Mouse (Mus musculus): ENCODE measurements around the gene Muc5ac. TPM values are rescaled to one million over a fixed set of nuclear protein-coding genes. Genes with fewer than 3 reads are reported as not detected.

Muc5ac gene
- not detected for total RNA-seq (2021)
- long read RNA-seq, experiment 1 = 0 reads
- long read RNA-seq, experiment 2 = 0 reads

- intact Hi-C loops (cut with DNase I) = no loop called here
- TF ChIP-seq CTCF (IDR thresholded peaks at IDR 0.05) = no peak
- H3K27ac ChIP-seq = no peak within 1 kb of the TSS
- DNase-seq (ENCODE audit: extremely low spot score in 1 of 2, low spot score in 2 of 2) = no peak
- H3K4me3 ChIP-seq = no peak within 1 kb of the TSS
Observed at GRCm38 (mm10) chr7:141788677-141789452, at the start of gene Muc5ac. Gene Muc5ac, plus strand, starts transcription at chr7:141788972.

DNA sequence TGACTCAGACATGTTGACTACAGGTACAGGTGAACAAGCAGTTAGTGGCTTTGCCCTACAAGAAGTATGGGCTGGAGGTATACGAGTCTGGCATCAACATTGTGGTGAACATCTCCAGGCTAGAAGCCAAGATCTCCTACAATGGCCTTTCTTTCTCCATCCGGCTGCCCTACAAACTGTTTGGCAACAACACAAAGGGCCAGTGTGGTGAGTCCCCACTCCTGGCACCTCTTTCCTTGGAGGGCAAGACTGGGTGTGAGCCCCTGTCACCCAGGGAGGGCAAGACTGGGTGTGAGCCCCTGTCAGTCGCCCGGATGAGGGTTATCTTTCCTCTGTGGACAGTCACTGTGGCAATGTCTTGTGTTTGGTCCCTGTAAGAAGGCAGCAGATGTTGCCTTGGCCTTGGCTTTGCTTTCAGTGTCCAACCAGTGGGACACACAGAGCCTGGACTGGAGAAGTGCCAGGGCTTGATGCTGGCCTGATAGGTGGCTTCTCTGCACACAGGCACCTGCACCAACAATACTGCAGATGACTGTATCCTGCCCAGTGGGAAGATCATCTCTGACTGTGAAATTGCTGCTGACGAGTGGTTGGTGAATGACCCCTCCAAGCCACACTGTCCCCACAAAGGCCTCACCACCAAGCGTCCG is 41.2 kb upstream of the Muc5ac start:
- Histone ChIP-seq H3K27ac (no peak overlapping the region), H3K4me3 (no peak overlapping the region)
- TF ChIP-seq CTCF (IDR thresholded peaks at IDR 0.05) = no peak
- DNase-seq (ENCODE audit: extremely low spot score in 1 of 2, low spot score in 2 of 2) = no peak
- intact Hi-C loops (cut with DNase I) = no loop called here

DNA sequence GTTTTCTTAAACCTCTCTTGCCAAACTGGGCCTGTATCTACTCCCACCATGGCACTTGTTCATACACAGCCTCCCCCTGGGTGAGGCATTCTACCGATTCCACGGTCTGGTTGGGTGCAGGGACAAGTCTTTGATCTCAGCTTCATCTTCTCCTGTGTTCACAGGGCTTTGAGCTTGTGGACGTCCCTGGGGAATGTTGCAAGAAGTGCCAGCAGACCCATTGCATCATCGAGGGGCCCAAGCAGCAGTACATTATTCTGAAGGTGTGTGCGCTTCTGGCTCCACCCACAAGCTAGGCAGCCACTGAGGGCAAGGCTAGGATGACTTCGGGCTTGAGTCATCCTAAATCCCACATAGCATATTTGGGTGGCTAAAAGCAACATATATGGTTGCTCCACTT is 36.3 kb upstream of the Muc5ac start:
- DNase-seq (ENCODE audit: extremely low spot score in 1 of 2, low spot score in 2 of 2) = no peak
- TF ChIP-seq CTCF (IDR thresholded peaks at IDR 0.05) = no peak
- intact Hi-C loops (cut with DNase I) = no loop called here
- H3K4me3 ChIP-seq = no peak overlapping the region
- no peak overlapping the region for H3K27ac ChIP-seq

GRCm38 (mm10) chr7:141755831-141756230 is 32.9 kb upstream of the Muc5ac start:
- Histone ChIP-seq H3K27ac (no peak overlapping the region), H3K4me3 (no peak overlapping the region)
- peak; percentile 77 to 85 for DNase-seq (ENCODE audit: extremely low spot score in 1 of 2, low spot score in 2 of 2)
- intact Hi-C loops (cut with DNase I) = loop anchor here (2.0 kb wide), 1 partner anchor 169 kb away; no protein-coding TSS in a partner anchor
- TF ChIP-seq CTCF (IDR thresholded peaks at IDR 0.05) = peak; percentile 72

- intact Hi-C loops (cut with DNase I) = no loop called here
- no peak overlapping the region for H3K4me3 ChIP-seq
Observed at GRCm38 (mm10) chr7:141758291-141758690, 30.5 kb upstream of the Muc5ac start.

GRCm38 (mm10) chr7:141770521-141770920 is 18.3 kb upstream of the Muc5ac start:
- no peak for DNase-seq (ENCODE audit: extremely low spot score in 1 of 2, low spot score in 2 of 2)
- H3K27ac ChIP-seq = no peak overlapping the region
- TF ChIP-seq CTCF (IDR thresholded peaks at IDR 0.05) = no peak
- intact Hi-C loops (cut with DNase I) = no loop called here
- H3K4me3 ChIP-seq = no peak overlapping the region

More at GRCm38 (mm10) chr7:141758291-141758690, 30.5 kb upstream of the Muc5ac start:
- no peak overlapping the region for H3K27ac ChIP-seq
- no peak for DNase-seq (ENCODE audit: extremely low spot score in 1 of 2, low spot score in 2 of 2)
- TF ChIP-seq CTCF (IDR thresholded peaks at IDR 0.05) = no peak

GRCm38 (mm10) chr7:141770988-141771387 is 17.8 kb upstream of the Muc5ac start:
- intact Hi-C loops (cut with DNase I) = no loop called here
- DNase-seq (ENCODE audit: extremely low spot score in 1 of 2, low spot score in 2 of 2) = no peak
- Histone ChIP-seq H3K27ac (no peak overlapping the region), H3K4me3 (no peak overlapping the region)
- no peak for TF ChIP-seq CTCF (IDR thresholded peaks at IDR 0.05)

GRCm38 (mm10) chr7:141772058-141772557 is 16.7 kb upstream of the Muc5ac start:
- DNase-seq (ENCODE audit: extremely low spot score in 1 of 2, low spot score in 2 of 2) = no peak
- Histone ChIP-seq H3K27ac (no peak overlapping the region), H3K4me3 (no peak overlapping the region)
- no peak for TF ChIP-seq CTCF (IDR thresholded peaks at IDR 0.05)
- intact Hi-C loops (cut with DNase I) = no loop called here

GRCm38 (mm10) chr7:141774855-141775254 is 13.9 kb upstream of the Muc5ac start:
- intact Hi-C loops (cut with DNase I) = no loop called here
- Histone ChIP-seq H3K4me3 (no peak overlapping the region), H3K27ac (no peak overlapping the region)
- DNase-seq (ENCODE audit: extremely low spot score in 1 of 2, low spot score in 2 of 2) = no peak
- TF ChIP-seq CTCF (IDR thresholded peaks at IDR 0.05) = no peak

GRCm38 (mm10) chr7:141776199-141776598 is 12.6 kb upstream of the Muc5ac start:
- Histone ChIP-seq H3K4me3 (no peak overlapping the region), H3K27ac (no peak overlapping the region)
- no peak for TF ChIP-seq CTCF (IDR thresholded peaks at IDR 0.05)
- no peak for DNase-seq (ENCODE audit: extremely low spot score in 1 of 2, low spot score in 2 of 2)
- intact Hi-C loops (cut with DNase I) = no loop called here

- Histone ChIP-seq H3K27ac (no peak overlapping the region), H3K4me3 (no peak overlapping the region)
- intact Hi-C loops (cut with DNase I) = no loop called here
- no peak for TF ChIP-seq CTCF (IDR thresholded peaks at IDR 0.05)
- DNase-seq (ENCODE audit: extremely low spot score in 1 of 2, low spot score in 2 of 2) = no peak
Observed at GRCm38 (mm10) chr7:141794251-141794650, 5.5 kb downstream of the Muc5ac start.

DNA sequence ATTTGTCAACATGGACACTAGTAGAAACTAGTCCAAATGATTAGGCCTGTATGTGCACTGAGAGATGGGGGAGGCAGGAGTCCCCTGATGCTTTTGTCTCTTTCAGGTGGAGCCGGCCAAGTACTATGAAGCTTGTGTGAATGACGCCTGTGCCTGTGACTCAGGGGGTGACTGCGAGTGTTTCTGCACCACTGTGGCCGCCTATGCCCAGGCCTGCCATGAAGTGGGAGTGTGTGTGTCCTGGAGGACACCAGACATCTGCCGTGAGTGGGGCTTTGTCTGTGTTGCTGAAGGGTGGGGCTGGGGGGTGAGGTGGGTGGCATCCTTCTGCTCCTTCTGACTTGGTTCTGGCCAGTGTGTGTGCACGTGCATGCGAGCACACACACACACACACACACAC is 14.4 kb downstream of the Muc5ac start:
- TF ChIP-seq CTCF (IDR thresholded peaks at IDR 0.05) = no peak
- intact Hi-C loops (cut with DNase I) = no loop called here
- no peak for DNase-seq (ENCODE audit: extremely low spot score in 1 of 2, low spot score in 2 of 2)
- Histone ChIP-seq H3K4me3 (no peak overlapping the region), H3K27ac (no peak overlapping the region)
